Mouse (Mus musculus) neural tube, embryonic 15.5 days (tissue): ENCODE measurements around the gene Krtap1-5. TPM values are rescaled to one million over a fixed set of nuclear protein-coding genes. Genes with fewer than 3 reads are reported as not detected.

Source experiments
- ATAC-seq: fragments of 200-750 bp; cut with Nextera tagmentation; 2 replicates; pipeline ENCODE4 v1.8.0; 2017; ENCODE audit warnings: mild to moderate bottlenecking, moderate TSS enrichment, moderate library complexity; ENCODE audit not compliant: low FRiP score
- H3K27ac ChIP-seq: fragments of 300-500 bp; sonication (generic); replicated peaks from 2 replicates; pipeline ENCODE4 v1.5.1; 2015; ENCODE audit warnings: mild to moderate bottlenecking, inconsistent platforms
- H3K27me3 ChIP-seq: fragments of 300-500 bp; sonication (generic); replicated peaks from 2 replicates; pipeline ENCODE4 v1.6.1; 2015; ENCODE audit warnings: inconsistent platforms
- H3K36me3 ChIP-seq: fragments of 300-500 bp; sonication (generic); 2 replicates; pipeline ENCODE4 v1.6.1; 2015; ENCODE audit warnings: inconsistent platforms
- H3K4me1 ChIP-seq: fragments of 300-500 bp; sonication (generic); 2 replicates; pipeline ENCODE4 v1.6.1; 2015; ENCODE audit warnings: inconsistent platforms
- H3K4me2 ChIP-seq: fragments of 300-500 bp; sonication (generic); 2 replicates; pipeline ENCODE4 v1.6.1; 2015; ENCODE audit warnings: inconsistent platforms, mild to moderate bottlenecking, moderate library complexity
- H3K4me3 ChIP-seq: fragments of 300-500 bp; sonication (generic); replicated peaks from 2 replicates; pipeline ENCODE4 v1.5.1; 2015; ENCODE audit warnings: mild to moderate bottlenecking, inconsistent platforms
- H3K9ac ChIP-seq: fragments of 300-500 bp; sonication (generic); replicated peaks from 2 replicates; pipeline ENCODE4 v1.6.1; 2015; ENCODE audit warnings: mild to moderate bottlenecking, inconsistent platforms
- H3K9me3 ChIP-seq: fragments of 300-500 bp; sonication (generic); replicated peaks from 2 replicates; pipeline ENCODE4 v1.6.1; 2016; ENCODE audit warnings: inconsistent platforms
- WGBS: fragments of 180-500 bp; shearing (Covaris S2); methylation state at CpG from one replicate; pipeline ENCODE4 v1.1.7; 2015; ENCODE audit warnings: mixed read lengths; 5-methylcytosine and 5-hydroxymethylcytosine counted together
- polyA plus RNA-seq: library from polyadenylated mRNA; unstranded; fragments of >200 nt; fragmentation: Nextera tagmentation; extraction: Ambion mirVana; gene quantifications from 2 replicates; pipeline ENCODE4 v1.2.1, GENCODE M21; 2015

The Krtap1-5 gene
- polyA plus RNA-seq, 1 experiment from 2014 or later, result not detected

GRCm38 (mm10) chr11:99581051-99581450 is 235 bp upstream of the Krtap1-5 start:
- no peak for ATAC-seq
- H3K27me3 ChIP-seq, result no peaks in the 10 kb centered on the region
- H3K4me1 ChIP-seq, result no peaks in the 10 kb centered on the region
- no peak overlapping the region for H3K27ac ChIP-seq
- 97% methylated on average over 5 of the region's 5 CpGs for WGBS
- H3K4me3 ChIP-seq, result no peak overlapping the region
- H3K9ac ChIP-seq, result no peak overlapping the region
- H3K36me3 ChIP-seq, result no peaks in the 10 kb centered on the region
- no peak overlapping the region for H3K4me2 ChIP-seq
- H3K9me3 ChIP-seq, result no peaks in the 10 kb centered on the region

DNA sequence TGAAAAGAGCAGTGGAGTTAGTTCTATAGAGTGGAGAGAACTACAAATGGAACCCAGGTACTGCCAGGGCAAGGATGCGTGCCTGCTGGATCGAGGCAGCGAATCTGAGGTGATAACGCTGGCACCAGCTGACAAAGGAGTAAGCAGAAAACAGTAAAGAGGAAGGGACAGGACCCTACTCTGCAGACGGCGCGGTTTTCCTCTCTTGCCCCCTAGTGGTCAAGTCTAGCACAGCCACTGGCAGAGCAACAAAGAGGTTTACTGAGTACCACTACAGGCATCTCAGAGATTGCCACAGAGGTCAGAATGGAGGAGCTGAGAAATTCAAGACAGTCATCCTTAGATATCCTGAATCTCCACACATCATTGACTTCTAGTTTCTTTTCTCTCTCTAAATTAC is 6.7 kb downstream of the Krtap1-5 start:
- Histone ChIP-seq H3K27ac (no peak overlapping the region), H3K9me3 (no peaks in the 10 kb centered on the region), H3K36me3 (no peaks in the 10 kb centered on the region), H3K4me1 (no peaks in the 10 kb centered on the region), H3K4me3 (0 out of 2 replicates have a peak overlapping the region, but pooled peaks have one; percentile 6), H3K27me3 (no peaks in the 10 kb centered on the region; the same call in 1 of the 2 replicates), H3K4me2 (peak overlapping the region; percentile 53), H3K9ac (no peak overlapping the region)
- peak; percentile 66; the same call in 1 of the 2 replicates for ATAC-seq
- WGBS, result 3% methylated on average over 7 of the region's 7 CpGs

DNA sequence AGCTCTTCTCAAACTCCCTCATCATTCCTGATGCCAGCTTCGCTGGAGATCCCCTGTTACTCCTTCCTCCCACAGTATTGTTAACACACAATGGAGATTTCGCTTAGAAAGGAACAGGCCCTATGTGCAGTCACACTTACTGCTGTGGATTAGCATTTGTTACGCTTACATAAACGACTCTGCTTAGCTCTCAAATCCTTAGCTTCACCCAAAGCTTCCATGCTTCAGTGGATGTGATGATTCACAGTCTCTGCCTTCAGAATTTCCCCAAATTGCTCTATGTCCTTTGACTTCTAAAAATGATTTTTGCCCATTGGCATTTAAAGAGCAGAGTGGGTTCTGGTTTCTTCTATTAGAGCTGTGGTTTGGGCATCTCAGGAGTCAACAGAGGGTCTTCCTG is 7.7 kb downstream of the Krtap1-5 start:
- no peak overlapping the region for H3K4me2 ChIP-seq
- no peak overlapping the region for H3K27ac ChIP-seq
- no peaks in the 10 kb centered on the region; the same call in 1 of the 2 replicates for H3K27me3 ChIP-seq
- H3K36me3 ChIP-seq, result no peaks in the 10 kb centered on the region
- ATAC-seq, result no peak
- H3K4me1 ChIP-seq, result no peaks in the 10 kb centered on the region
- H3K4me3 ChIP-seq, result no peak overlapping the region
- no peaks in the 10 kb centered on the region for H3K9me3 ChIP-seq
- no peak overlapping the region for H3K9ac ChIP-seq
- WGBS, result 54% methylated on average over 4 of the region's 4 CpGs

DNA sequence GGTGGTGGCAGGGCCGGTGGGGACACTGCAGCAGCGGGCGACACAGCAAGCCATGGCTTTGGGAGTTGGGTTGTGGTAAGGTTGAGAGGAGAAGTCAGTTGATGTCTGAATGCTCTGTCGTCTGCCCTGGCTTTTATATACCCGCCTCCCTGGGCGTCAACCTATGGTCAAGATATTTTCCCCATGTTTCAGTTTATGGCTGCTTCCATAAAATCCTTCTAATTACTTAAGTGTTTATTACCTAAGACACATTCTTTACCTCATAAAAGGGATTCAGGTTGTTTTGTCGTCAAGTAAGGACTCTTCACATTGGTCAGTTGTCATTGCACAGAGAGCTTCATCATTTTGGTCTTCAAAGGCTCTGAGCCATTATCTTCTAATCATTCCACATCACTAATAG is 14.3 kb downstream of the Krtap1-5 start, which contains the start of gene Krtap3-1:
TSS of gene Krtap3-1 (minus strand) at position 101 of the 400 bp plus-strand sequence.
- ATAC-seq, result no peak
- 53% methylated on average over 7 of the region's 7 CpGs for WGBS

DNA sequence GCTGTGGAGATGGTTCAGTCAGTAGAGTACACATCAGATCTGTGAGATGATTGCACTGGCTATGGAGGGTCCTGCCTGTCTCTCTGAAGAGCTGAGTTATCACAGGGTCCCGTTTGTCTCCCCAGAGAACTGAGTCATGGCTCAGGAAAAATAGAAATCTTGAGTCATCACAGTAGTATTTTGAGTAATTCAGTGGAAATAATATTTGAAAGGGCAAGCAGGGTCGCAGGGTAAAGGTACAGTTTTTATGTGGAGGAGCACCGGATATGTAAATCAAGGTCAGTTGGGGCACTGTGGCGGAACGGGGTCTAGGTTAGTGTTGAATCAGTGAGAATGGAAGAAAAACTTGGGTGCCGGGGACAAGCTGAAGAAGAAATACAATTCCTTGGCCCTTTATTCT is 18.2 kb downstream of the Krtap1-5 start:
- Histone ChIP-seq H3K36me3 (no peaks in the 10 kb centered on the region), H3K27ac (no peak overlapping the region), H3K4me3 (no peak overlapping the region), H3K9ac (no peak overlapping the region), H3K4me1 (no peaks in the 10 kb centered on the region), H3K9me3 (no peaks in the 10 kb centered on the region), H3K4me2 (no peak overlapping the region), H3K27me3 (no peaks in the 10 kb centered on the region)
- ATAC-seq, result no peak
- 80% methylated on average over 6 of the region's 6 CpGs for WGBS

More for the DNA sequence above, 14.3 kb downstream of the Krtap1-5 start, which contains the start of gene Krtap3-1:
- H3K27me3 ChIP-seq, result no peaks in the 10 kb centered on the region
- H3K36me3 ChIP-seq, result no peaks in the 10 kb centered on the region
- H3K27ac ChIP-seq, result no peak within 1 kb of the TSS
- no peaks in the 10 kb centered on the region for H3K4me1 ChIP-seq
- no peak within 1 kb of the TSS for H3K4me2 ChIP-seq
- no peak within 1 kb of the TSS for H3K4me3 ChIP-seq
- H3K9me3 ChIP-seq, result no peaks in the 10 kb centered on the region
- H3K9ac ChIP-seq, result no peak within 1 kb of the TSS

GRCm38 (mm10) chr11:99559366-99559765 is 21.4 kb downstream of the Krtap1-5 start, which contains the start of gene Gm11939:
TSS of gene Gm11939 (minus strand) at chr11:99559466.
- Histone ChIP-seq H3K36me3 (no peaks in the 10 kb centered on the region), H3K27ac (no peak within 1 kb of the TSS), H3K27me3 (no peaks in the 10 kb centered on the region), H3K4me3 (no peak within 1 kb of the TSS), H3K4me1 (no peaks in the 10 kb centered on the region), H3K4me2 (no peak within 1 kb of the TSS), H3K9ac (no peak within 1 kb of the TSS), H3K9me3 (no peaks in the 10 kb centered on the region)
- no peak for ATAC-seq
- WGBS, result 93% methylated on average over 9 of the region's 9 CpGs

- H3K27ac ChIP-seq, result no peak overlapping the region
- no peaks in the 10 kb centered on the region for H3K9me3 ChIP-seq
- no peak overlapping the region for H3K4me3 ChIP-seq
- H3K27me3 ChIP-seq, result no peaks in the 10 kb centered on the region
- no peak overlapping the region for H3K4me2 ChIP-seq
- ATAC-seq, result no peak
- H3K4me1 ChIP-seq, result no peaks in the 10 kb centered on the region
- no peaks in the 10 kb centered on the region for H3K36me3 ChIP-seq
- H3K9ac ChIP-seq, result no peak overlapping the region
- 86% methylated on average over 3 of the region's 3 CpGs for WGBS
Observed at GRCm38 (mm10) chr11:99557976-99558745, 22.7 kb downstream of the Krtap1-5 start.

DNA sequence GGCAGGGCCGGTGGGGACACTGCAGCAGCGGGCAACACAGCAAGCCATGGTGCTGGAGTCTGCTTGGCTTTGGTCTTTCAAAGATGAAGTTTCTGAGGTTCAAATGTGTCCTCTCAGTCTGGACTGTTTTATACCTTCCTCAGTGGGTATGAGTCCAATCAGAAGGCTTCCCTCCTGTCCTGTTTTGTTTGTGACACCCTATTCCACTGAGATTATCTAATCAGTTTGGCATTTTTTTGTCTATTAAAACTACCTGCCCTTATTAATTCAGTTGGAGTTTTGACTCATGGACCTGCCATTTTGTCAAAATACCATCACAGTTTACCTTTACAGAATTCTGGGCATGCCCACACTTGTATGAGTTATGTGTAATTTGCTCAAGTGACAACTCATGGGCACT is 24.1 kb downstream of the Krtap1-5 start, which contains the start of gene Krtap3-2:
TSS of gene Krtap3-2 (minus strand) at position 101 of the 400 bp plus-strand sequence.
- no peaks in the 10 kb centered on the region for H3K4me1 ChIP-seq
- H3K4me2 ChIP-seq, result no peak within 1 kb of the TSS
- H3K27ac ChIP-seq, result no peak within 1 kb of the TSS
- H3K27me3 ChIP-seq, result no peaks in the 10 kb centered on the region
- no peaks in the 10 kb centered on the region for H3K9me3 ChIP-seq
- H3K4me3 ChIP-seq, result no peak within 1 kb of the TSS
- ATAC-seq, result no peak
- 87% methylated on average over 2 of the region's 2 CpGs for WGBS
- H3K36me3 ChIP-seq, result no peaks in the 10 kb centered on the region
- H3K9ac ChIP-seq, result no peak within 1 kb of the TSS

DNA sequence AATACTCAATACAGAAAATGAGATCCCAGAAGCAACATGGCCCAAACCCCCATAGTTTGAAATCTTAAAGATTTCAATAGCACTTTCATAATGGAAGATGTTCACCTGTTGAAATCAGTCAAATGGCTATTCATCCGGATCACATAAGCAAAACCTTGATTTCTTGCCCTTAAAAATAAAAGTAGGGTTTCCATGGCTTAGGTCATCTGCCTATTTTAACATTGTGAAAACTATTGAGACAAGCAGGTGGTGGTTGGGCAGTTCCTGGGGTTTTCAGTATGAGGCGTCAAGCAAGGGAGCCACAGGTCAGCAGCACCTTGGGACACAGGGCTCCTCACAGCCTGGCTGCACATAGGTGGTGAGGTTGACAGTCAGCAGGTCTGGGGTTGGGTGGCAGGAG is 24.6 kb downstream of the Krtap1-5 start:
- H3K27ac ChIP-seq, result no peak overlapping the region
- H3K4me2 ChIP-seq, result no peak overlapping the region
- 94% methylated on average over 2 of the region's 2 CpGs for WGBS
- no peaks in the 10 kb centered on the region for H3K27me3 ChIP-seq
- H3K9ac ChIP-seq, result no peak overlapping the region
- no peak overlapping the region for H3K4me3 ChIP-seq
- no peaks in the 10 kb centered on the region for H3K9me3 ChIP-seq
- no peaks in the 10 kb centered on the region for H3K36me3 ChIP-seq
- no peak for ATAC-seq
- no peaks in the 10 kb centered on the region for H3K4me1 ChIP-seq

- Histone ChIP-seq H3K9ac (no peak within 1 kb of the TSS), H3K27ac (no peak within 1 kb of the TSS), H3K9me3 (no peaks in the 10 kb centered on the region), H3K4me1 (no peaks in the 10 kb centered on the region), H3K36me3 (no peaks in the 10 kb centered on the region), H3K4me2 (no peak within 1 kb of the TSS), H3K4me3 (no peak within 1 kb of the TSS), H3K27me3 (no peaks in the 10 kb centered on the region)
- ATAC-seq, result no peak
- 30% methylated on average over 4 of the region's 4 CpGs for WGBS
Observed at GRCm38 (mm10) chr11:99550765-99551164, 30.1 kb downstream of the Krtap1-5 start, which contains the start of gene Krtap3-3. TSS of gene Krtap3-3 (minus strand) at chr11:99550865.

DNA sequence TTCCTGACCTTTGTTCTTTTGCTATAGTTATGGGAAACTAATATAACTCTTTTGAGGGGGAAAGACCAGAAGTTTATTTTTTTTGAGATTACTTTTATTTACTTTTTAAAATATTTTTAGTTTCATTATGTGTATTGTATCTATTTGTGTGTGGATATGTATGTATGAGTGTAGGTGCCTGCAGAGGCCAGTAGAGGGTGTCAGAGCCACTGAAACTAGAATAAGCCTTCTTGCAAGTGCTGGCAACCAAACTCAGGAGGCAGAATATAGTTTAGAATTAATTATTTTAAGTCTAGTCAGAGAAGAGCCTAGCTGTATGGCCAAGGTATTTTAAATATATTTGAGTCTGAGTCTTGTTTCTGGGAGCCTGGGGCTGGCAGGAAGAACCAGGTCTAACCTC is 32.9 kb downstream of the Krtap1-5 start:
- H3K9ac ChIP-seq, result no peak overlapping the region
- H3K4me2 ChIP-seq, result no peak overlapping the region
- H3K27me3 ChIP-seq, result no peaks in the 10 kb centered on the region
- no peaks in the 10 kb centered on the region for H3K4me1 ChIP-seq
- no peak overlapping the region for H3K4me3 ChIP-seq
- H3K36me3 ChIP-seq, result no peaks in the 10 kb centered on the region
- H3K27ac ChIP-seq, result no peak overlapping the region
- no peaks in the 10 kb centered on the region for H3K9me3 ChIP-seq
- ATAC-seq, result no peak

- no peaks in the 10 kb centered on the region for H3K36me3 ChIP-seq
- H3K27me3 ChIP-seq, result no peaks in the 10 kb centered on the region
- no peak for ATAC-seq
- H3K4me1 ChIP-seq, result no peaks in the 10 kb centered on the region; the same call in 1 of the 2 replicates
- H3K4me2 ChIP-seq, result peak overlapping the region; percentile 1; the same call in 1 of the 2 replicates
- H3K9me3 ChIP-seq, result no peaks in the 10 kb centered on the region
- H3K9ac ChIP-seq, result no peak overlapping the region
- no peak overlapping the region for H3K4me3 ChIP-seq
- no peak overlapping the region for H3K27ac ChIP-seq
- 66% methylated on average over 9 of the region's 9 CpGs for WGBS
Observed at GRCm38 (mm10) chr11:99539721-99540120, 41.1 kb downstream of the Krtap1-5 start.
